Mouse (Mus musculus): ENCODE measurements around the gene Bdnf. TPM values are rescaled to one million over a fixed set of nuclear protein-coding genes. Genes with fewer than 3 reads are reported as not detected.

Bdnf gene
- polyA plus RNA-seq, 1 experiment, result 1.5 TPM

DNA sequence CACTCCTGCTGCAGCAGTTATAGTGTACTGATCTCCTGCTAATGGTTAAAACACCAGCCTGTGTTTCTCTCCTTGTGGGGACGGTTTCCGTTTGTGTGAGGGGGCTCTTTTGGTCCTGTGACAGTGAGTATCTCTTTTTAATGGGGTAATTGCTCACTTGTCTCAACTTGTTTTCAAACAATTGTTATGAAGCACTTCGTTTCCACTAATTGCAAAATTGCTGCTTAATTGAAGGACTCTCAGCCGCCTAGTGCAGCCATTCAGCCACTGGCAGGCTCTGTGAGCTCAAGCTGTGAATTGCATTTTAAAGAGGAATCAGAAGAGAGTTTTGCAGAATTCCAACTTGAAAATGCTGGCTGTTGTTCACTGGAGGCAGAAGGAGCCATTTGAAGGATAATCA is 22.7 kb downstream of the Bdnf start:
- peaks cover 11% of the 10 kb centered on the region for H3K27me3 ChIP-seq (ENCODE audit: control insufficient read depth, insufficient read depth, low read length, poor library complexity, severe bottlenecking)
- H3K36me3 ChIP-seq (ENCODE audit: control insufficient read depth, insufficient read depth, low read length, poor library complexity, severe bottlenecking), result no peaks in the 10 kb centered on the region
- no peak overlapping the region for H3K4me3 ChIP-seq (ENCODE audit: low read depth, low read length)
- no peaks in the 10 kb centered on the region for H3K4me1 ChIP-seq (ENCODE audit: control insufficient read depth, insufficient read depth, low read length)
- no peaks in the 10 kb centered on the region for H3K9me3 ChIP-seq (replicated peaks; ENCODE audit: control insufficient read depth, insufficient read depth, low read length, poor library complexity, severe bottlenecking)
- no peak overlapping the region for H3K27ac ChIP-seq (ENCODE audit: insufficient read depth, low read length)
- no peak overlapping the region for H3K9ac ChIP-seq (ENCODE audit: low read depth, poor library complexity, severe bottlenecking)
- TF ChIP-seq EP300 (IDR thresholded peaks at IDR 0.05; ENCODE audit: insufficient read depth, low read depth, low read length), result no peak
- TF ChIP-seq POLR2A (IDR thresholded peaks at IDR 0.05; ENCODE audit: insufficient read depth, low read length), result no peak
- TF ChIP-seq CTCF (IDR thresholded peaks at IDR 0.05; ENCODE audit: low read depth, low read length), result no peak

DNA sequence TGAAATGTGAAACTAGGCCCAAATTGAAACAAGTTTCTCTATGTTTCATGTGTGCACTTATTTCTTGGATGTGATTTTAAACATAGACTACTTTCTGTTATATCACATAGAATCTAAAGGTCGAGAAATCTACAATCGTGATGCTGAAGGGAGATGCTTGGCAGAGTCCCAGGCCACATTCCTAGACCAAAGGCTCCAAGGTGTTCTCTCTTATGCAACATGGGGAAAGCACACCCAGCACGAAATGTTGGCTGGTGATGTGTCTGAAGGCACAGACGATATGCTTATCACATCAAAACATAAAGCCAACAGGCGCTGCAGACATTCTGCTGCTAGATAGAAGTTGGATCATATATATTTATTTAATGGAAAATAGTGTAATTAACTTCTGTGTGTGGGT is 25.8 kb downstream of the Bdnf start:
- TF ChIP-seq EP300 (IDR thresholded peaks at IDR 0.05; ENCODE audit: insufficient read depth, low read depth, low read length) (no peak), CTCF (IDR thresholded peaks at IDR 0.05; ENCODE audit: low read depth, low read length) (no peak), POLR2A (IDR thresholded peaks at IDR 0.05; ENCODE audit: insufficient read depth, low read length) (no peak)
- Histone ChIP-seq H3K4me3 (ENCODE audit: low read depth, low read length) (no peak overlapping the region), H3K4me1 (ENCODE audit: control insufficient read depth, insufficient read depth, low read length) (no peaks in the 10 kb centered on the region), H3K9ac (ENCODE audit: low read depth, poor library complexity, severe bottlenecking) (no peak overlapping the region), H3K9me3 (replicated peaks; ENCODE audit: control insufficient read depth, insufficient read depth, low read length, poor library complexity, severe bottlenecking) (no peaks in the 10 kb centered on the region), H3K36me3 (ENCODE audit: control insufficient read depth, insufficient read depth, low read length, poor library complexity, severe bottlenecking) (no peaks in the 10 kb centered on the region), H3K27me3 (ENCODE audit: control insufficient read depth, insufficient read depth, low read length, poor library complexity, severe bottlenecking) (no peaks in the 10 kb centered on the region), H3K27ac (ENCODE audit: insufficient read depth, low read length) (no peak overlapping the region)

DNA sequence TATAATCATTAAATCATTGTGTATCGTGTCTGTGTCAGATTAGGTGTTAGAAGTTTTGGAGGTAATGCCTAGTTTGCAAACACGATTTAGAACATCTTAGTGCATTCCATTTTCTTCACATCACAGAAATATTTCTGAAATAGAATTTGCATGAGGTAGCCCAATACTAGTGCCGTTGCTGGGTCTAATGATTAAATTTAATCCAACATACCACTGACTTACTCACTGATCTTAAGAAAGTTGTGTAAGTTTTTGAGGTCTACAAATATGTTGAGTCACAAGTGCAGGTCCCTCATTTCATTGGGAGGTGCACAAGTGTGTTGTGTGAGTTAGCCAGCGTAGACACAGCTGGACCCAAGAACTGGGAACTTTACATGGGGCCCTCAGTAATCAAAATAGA is 29.1 kb downstream of the Bdnf start:
- H3K27ac ChIP-seq (ENCODE audit: insufficient read depth, low read length), result no peak overlapping the region
- no peak for TF ChIP-seq CTCF (IDR thresholded peaks at IDR 0.05; ENCODE audit: low read depth, low read length)
- no peak for TF ChIP-seq EP300 (IDR thresholded peaks at IDR 0.05; ENCODE audit: insufficient read depth, low read depth, low read length)
- TF ChIP-seq POLR2A (IDR thresholded peaks at IDR 0.05; ENCODE audit: insufficient read depth, low read length), result no peak
- no peaks in the 10 kb centered on the region for H3K9me3 ChIP-seq (replicated peaks; ENCODE audit: control insufficient read depth, insufficient read depth, low read length, poor library complexity, severe bottlenecking)
- no peak overlapping the region for H3K9ac ChIP-seq (ENCODE audit: low read depth, poor library complexity, severe bottlenecking)
- no peaks in the 10 kb centered on the region for H3K36me3 ChIP-seq (ENCODE audit: control insufficient read depth, insufficient read depth, low read length, poor library complexity, severe bottlenecking)
- no peaks in the 10 kb centered on the region for H3K4me1 ChIP-seq (ENCODE audit: control insufficient read depth, insufficient read depth, low read length)
- no peaks in the 10 kb centered on the region for H3K27me3 ChIP-seq (ENCODE audit: control insufficient read depth, insufficient read depth, low read length, poor library complexity, severe bottlenecking)
- H3K4me3 ChIP-seq (ENCODE audit: low read depth, low read length), result no peak overlapping the region

- H3K27ac ChIP-seq (ENCODE audit: insufficient read depth, low read length), result no peak overlapping the region
- no peaks in the 10 kb centered on the region for H3K36me3 ChIP-seq (ENCODE audit: control insufficient read depth, insufficient read depth, low read length, poor library complexity, severe bottlenecking)
- H3K9ac ChIP-seq (ENCODE audit: low read depth, poor library complexity, severe bottlenecking), result no peak overlapping the region
- H3K9me3 ChIP-seq (replicated peaks; ENCODE audit: control insufficient read depth, insufficient read depth, low read length, poor library complexity, severe bottlenecking), result no peaks in the 10 kb centered on the region
- no peak for TF ChIP-seq CTCF (IDR thresholded peaks at IDR 0.05; ENCODE audit: low read depth, low read length)
- TF ChIP-seq EP300 (IDR thresholded peaks at IDR 0.05; ENCODE audit: insufficient read depth, low read depth, low read length), result no peak
- no peak for TF ChIP-seq POLR2A (IDR thresholded peaks at IDR 0.05; ENCODE audit: insufficient read depth, low read length)
- no peaks in the 10 kb centered on the region for H3K27me3 ChIP-seq (ENCODE audit: control insufficient read depth, insufficient read depth, low read length, poor library complexity, severe bottlenecking)
- no peaks in the 10 kb centered on the region for H3K4me1 ChIP-seq (ENCODE audit: control insufficient read depth, insufficient read depth, low read length)
- H3K4me3 ChIP-seq (ENCODE audit: low read depth, low read length), result no peak overlapping the region
Measured at GRCm38 (mm10) chr2:109704053-109704452, 29.6 kb downstream of the Bdnf start.

DNA sequence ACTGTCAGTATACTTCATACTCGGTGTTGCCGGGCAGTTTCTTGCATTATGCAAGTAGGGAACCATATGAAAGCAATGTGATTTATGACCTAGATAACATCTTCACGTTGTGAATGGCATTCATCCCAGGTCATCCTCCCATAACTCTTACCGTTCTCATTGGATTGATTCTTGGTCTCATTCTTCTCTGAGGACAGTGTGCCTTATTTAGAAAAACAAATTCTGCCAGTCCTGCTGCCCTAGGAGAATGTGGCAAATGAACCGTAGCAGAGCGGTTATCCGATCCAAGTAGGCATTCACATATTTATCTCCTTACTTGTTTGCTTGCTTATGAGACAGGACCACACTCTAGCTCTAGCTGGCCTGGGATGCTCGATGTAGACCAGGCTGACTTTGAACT is 32.0 kb downstream of the Bdnf start:
- H3K27ac ChIP-seq (ENCODE audit: insufficient read depth, low read length), result no peak overlapping the region
- H3K9me3 ChIP-seq (replicated peaks; ENCODE audit: control insufficient read depth, insufficient read depth, low read length, poor library complexity, severe bottlenecking), result no peaks in the 10 kb centered on the region
- no peak for TF ChIP-seq POLR2A (IDR thresholded peaks at IDR 0.05; ENCODE audit: insufficient read depth, low read length)
- no peak for TF ChIP-seq CTCF (IDR thresholded peaks at IDR 0.05; ENCODE audit: low read depth, low read length)
- TF ChIP-seq EP300 (IDR thresholded peaks at IDR 0.05; ENCODE audit: insufficient read depth, low read depth, low read length), result no peak
- H3K27me3 ChIP-seq (ENCODE audit: control insufficient read depth, insufficient read depth, low read length, poor library complexity, severe bottlenecking), result no peaks in the 10 kb centered on the region
- no peaks in the 10 kb centered on the region for H3K36me3 ChIP-seq (ENCODE audit: control insufficient read depth, insufficient read depth, low read length, poor library complexity, severe bottlenecking)
- H3K4me3 ChIP-seq (ENCODE audit: low read depth, low read length), result no peak overlapping the region
- H3K9ac ChIP-seq (ENCODE audit: low read depth, poor library complexity, severe bottlenecking), result no peak overlapping the region
- no peaks in the 10 kb centered on the region for H3K4me1 ChIP-seq (ENCODE audit: control insufficient read depth, insufficient read depth, low read length)

GRCm38 (mm10) chr2:109709346-109709745 is 34.8 kb downstream of the Bdnf start:
- no peak overlapping the region for H3K9ac ChIP-seq (ENCODE audit: low read depth, poor library complexity, severe bottlenecking)
- TF ChIP-seq EP300 (IDR thresholded peaks at IDR 0.05; ENCODE audit: insufficient read depth, low read depth, low read length), result no peak
- TF ChIP-seq CTCF (IDR thresholded peaks at IDR 0.05; ENCODE audit: low read depth, low read length), result no peak
- no peak for TF ChIP-seq POLR2A (IDR thresholded peaks at IDR 0.05; ENCODE audit: insufficient read depth, low read length)
- H3K27ac ChIP-seq (ENCODE audit: insufficient read depth, low read length), result no peak overlapping the region
- H3K4me3 ChIP-seq (ENCODE audit: low read depth, low read length), result no peak overlapping the region
- no peaks in the 10 kb centered on the region for H3K9me3 ChIP-seq (replicated peaks; ENCODE audit: control insufficient read depth, insufficient read depth, low read length, poor library complexity, severe bottlenecking)
- H3K27me3 ChIP-seq (ENCODE audit: control insufficient read depth, insufficient read depth, low read length, poor library complexity, severe bottlenecking), result no peaks in the 10 kb centered on the region
- H3K4me1 ChIP-seq (ENCODE audit: control insufficient read depth, insufficient read depth, low read length), result no peaks in the 10 kb centered on the region
- no peaks in the 10 kb centered on the region for H3K36me3 ChIP-seq (ENCODE audit: control insufficient read depth, insufficient read depth, low read length, poor library complexity, severe bottlenecking)
